Mouse (Mus musculus): ENCODE results near the gene Mef2b.

DNA sequence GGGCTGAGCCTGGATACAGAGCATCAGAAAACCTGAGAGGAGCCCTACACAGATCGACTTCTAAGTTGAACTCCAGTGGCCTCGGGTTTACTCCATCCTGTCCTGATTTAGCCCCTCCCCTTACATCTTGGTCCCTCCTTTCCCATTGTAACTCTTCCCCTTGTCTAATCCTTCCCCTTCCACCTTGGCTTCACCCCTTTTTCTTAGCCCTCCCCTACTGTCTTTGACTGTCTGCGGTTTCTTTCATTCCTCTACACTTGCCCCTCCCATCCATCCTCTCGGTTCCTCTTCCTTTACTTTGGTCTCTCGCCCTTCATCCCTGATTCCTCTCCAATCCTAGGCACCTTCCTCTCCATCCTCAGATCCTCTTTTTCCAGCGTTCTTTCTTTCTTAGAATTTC, 25.0 kb upstream of the Mef2b start:
- TF ChIP-seq POLR2A (IDR thresholded peaks at IDR 0.05; ENCODE audit: insufficient read length, low read depth) (no peak), MYOG (IDR thresholded peaks at IDR 0.05; ENCODE audit: control insufficient read depth in 1 of 3, insufficient read depth in 1 of 3, insufficient read length in 2 of 3, low read depth in 2 of 3) (no peak), MYOD1 (IDR thresholded peaks at IDR 0.05; ENCODE audit: control insufficient read depth in 1 of 3, insufficient read length in 2 of 3, low read depth in 2 of 3) (no peak)

Data from myocyte (in vitro differentiated cells).